Mouse (Mus musculus): Measurements from ENCODE around the gene Arpin. TPM values are rescaled to one million over a fixed set of nuclear protein-coding genes. Genes with fewer than 3 reads are reported as not detected.

The Arpin gene
- total RNA-seq, 1 experiment from 2014 or later: not detected

- ATAC-seq (ENCODE audit: extremely low read depth, insufficient number of reproducible peaks, low FRiP score, poor library complexity, severe bottlenecking): no peak
These were observed 34.4 kb downstream of the Arpin start for GRCm38 (mm10) chr7:79900753-79901152.

GRCm38 (mm10) chr7:79895225-79895624 lies 39.9 kb downstream of the Arpin start:
- ATAC-seq (ENCODE audit: extremely low read depth, insufficient number of reproducible peaks, low FRiP score, poor library complexity, severe bottlenecking): no peak

- ATAC-seq (ENCODE audit: extremely low read depth, insufficient number of reproducible peaks, low FRiP score, poor library complexity, severe bottlenecking): no peak
These were observed 40.4 kb downstream of the Arpin start for GRCm38 (mm10) chr7:79894790-79895189.

GRCm38 (mm10) chr7:79892576-79893428 lies 42.4 kb downstream of the Arpin start:
- ATAC-seq (ENCODE audit: extremely low read depth, insufficient number of reproducible peaks, low FRiP score, poor library complexity, severe bottlenecking): no peak

GRCm38 (mm10) chr7:79890436-79891221 lies 44.5 kb downstream of the Arpin start:
- ATAC-seq (ENCODE audit: extremely low read depth, insufficient number of reproducible peaks, low FRiP score, poor library complexity, severe bottlenecking): no peak

GRCm38 (mm10) chr7:79888603-79889002 lies 46.6 kb downstream of the Arpin start:
- no peak for ATAC-seq (ENCODE audit: extremely low read depth, insufficient number of reproducible peaks, low FRiP score, poor library complexity, severe bottlenecking)

- no peak for ATAC-seq (ENCODE audit: extremely low read depth, insufficient number of reproducible peaks, low FRiP score, poor library complexity, severe bottlenecking)
These were observed 51.4 kb downstream of the Arpin start for GRCm38 (mm10) chr7:79883613-79884334.

GRCm38 (mm10) chr7:79881901-79882300 lies 53.3 kb downstream of the Arpin start:
- no peak for ATAC-seq (ENCODE audit: extremely low read depth, insufficient number of reproducible peaks, low FRiP score, poor library complexity, severe bottlenecking)

- ATAC-seq (ENCODE audit: extremely low read depth, insufficient number of reproducible peaks, low FRiP score, poor library complexity, severe bottlenecking): no peak
These were observed 54.2 kb downstream of the Arpin start for GRCm38 (mm10) chr7:79880998-79881397.

- no peak for ATAC-seq (ENCODE audit: extremely low read depth, insufficient number of reproducible peaks, low FRiP score, poor library complexity, severe bottlenecking)
These were observed 55.1 kb downstream of the Arpin start for GRCm38 (mm10) chr7:79880033-79880432.

GRCm38 (mm10) chr7:79878455-79879025 lies 56.6 kb downstream of the Arpin start:
- ATAC-seq (ENCODE audit: extremely low read depth, insufficient number of reproducible peaks, low FRiP score, poor library complexity, severe bottlenecking): no peak

Other genes starting within 250 kb of the Arpin start
- 0.12 TPM in 1 of 2 replicates, not detected in the other for gene Kif7, start 219.6 kb downstream of the Arpin start, total RNA-seq (2017)
- gene Plin1, start 202.5 kb downstream of the Arpin start, total RNA-seq (2017): not detected in 2 replicates
- gene Pex11a, start 192.2 kb downstream of the Arpin start, total RNA-seq (2017): 0.37 TPM in 1 of 2 replicates, not detected in the other
- gene Wdr93, start 192.2 kb downstream of the Arpin start, total RNA-seq (2017): not detected in 2 replicates
- not detected in 2 replicates for gene Mesp1, start 141.6 kb downstream of the Arpin start, total RNA-seq (2017)
- gene Mesp2, start 124.6 kb downstream of the Arpin start, total RNA-seq (2017): not detected in 2 replicates
- not detected in 2 replicates for gene Anpep, start 74.3 kb downstream of the Arpin start, total RNA-seq (2017)
- 5.0 and 5.9 TPM in 2 replicates for gene Ap3s2, start 14.7 kb downstream of the Arpin start, total RNA-seq (2017)
- gene Zfp710, start 89.5 kb upstream of the Arpin start, total RNA-seq (2017): 64.9 and 67.2 TPM in 2 replicates
- 18.0 and 26.8 TPM in 2 replicates for gene Idh2, start 180.0 kb upstream of the Arpin start, total RNA-seq (2017)

All from neutrophil, adult 5-6 weeks (primary cell).